Mouse (Mus musculus): ENCODE data around the gene Fam167b. TPM values are rescaled to one million over a fixed set of nuclear protein-coding genes. Genes with fewer than 3 reads are reported as not detected.

The Fam167b gene
- polyA plus RNA-seq, 1 experiment: 0.26 TPM

DNA sequence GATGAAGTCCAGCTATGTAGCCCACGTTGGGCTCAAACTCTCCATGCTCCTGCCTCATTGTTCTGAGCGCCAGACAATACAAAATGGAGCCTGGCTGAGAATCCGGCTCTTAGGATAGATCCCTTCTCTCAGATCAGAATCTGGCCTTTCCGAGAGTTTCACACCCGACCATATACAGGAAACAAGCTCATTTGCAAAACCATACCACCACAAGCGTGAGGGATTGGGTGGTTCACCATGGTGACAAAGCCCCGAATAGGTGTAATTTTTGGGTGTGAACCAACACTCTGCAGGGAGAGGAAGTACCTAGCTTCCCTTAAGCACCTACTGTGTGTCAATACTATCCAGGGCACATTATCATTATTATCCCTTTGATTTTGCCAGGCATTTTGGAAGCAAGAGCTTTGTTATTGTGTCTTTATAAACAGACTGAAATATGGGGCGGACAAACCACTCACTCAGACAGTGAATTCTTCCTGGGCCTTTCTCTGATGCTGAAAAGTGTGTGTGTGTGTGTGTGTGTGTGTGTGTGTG, 6.7 kb downstream of the Fam167b start:
- no peak for DNase-seq
- 74% methylated on average over 8 of the region's 8 CpGs for WGBS
- no peaks in the 10 kb centered on the region for H3K27me3 ChIP-seq (ENCODE audit: control insufficient read depth, insufficient read depth, low read length)
- H3K27ac ChIP-seq (ENCODE audit: insufficient read depth, low read length): no peak overlapping the region
- no peaks in the 10 kb centered on the region for H3K4me1 ChIP-seq (ENCODE audit: control insufficient read depth, insufficient read depth, low read length)
- H3K4me3 ChIP-seq (replicated peaks; ENCODE audit: insufficient read depth, low read depth, low read length): no peak overlapping the region
- no peak for TF ChIP-seq CTCF (IDR thresholded peaks at IDR 0.05; ENCODE audit: borderline replicate concordance, insufficient read depth, low read depth, low read length)
- TF ChIP-seq POLR2A (IDR thresholded peaks at IDR 0.05; ENCODE audit: borderline replicate concordance, insufficient read depth, low read length): no peak

DNA sequence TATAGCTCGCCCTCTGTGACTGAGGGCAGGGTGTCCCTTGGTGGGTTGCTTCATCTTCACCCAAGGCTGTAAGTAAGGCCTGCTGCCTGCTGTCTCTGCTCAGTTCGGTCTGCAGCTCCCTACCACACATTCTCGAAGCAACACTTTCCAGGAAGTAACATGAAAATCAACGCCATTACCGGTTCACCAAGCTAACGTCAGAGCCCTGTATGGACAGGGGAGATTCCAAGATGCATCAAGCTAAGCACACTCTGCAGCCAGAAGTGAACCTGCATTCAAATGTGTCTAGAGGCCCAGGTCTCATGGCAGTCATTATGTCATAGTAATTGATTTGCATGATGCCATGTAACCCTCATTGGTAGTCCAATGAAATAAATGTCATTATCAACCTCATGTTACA, 8.3 kb downstream of the Fam167b start:
- Histone ChIP-seq H3K27ac (ENCODE audit: insufficient read depth, low read length) (no peak overlapping the region), H3K27me3 (ENCODE audit: control insufficient read depth, insufficient read depth, low read length) (no peaks in the 10 kb centered on the region), H3K4me3 (replicated peaks; ENCODE audit: insufficient read depth, low read depth, low read length) (no peak overlapping the region), H3K4me1 (ENCODE audit: control insufficient read depth, insufficient read depth, low read length) (no peaks in the 10 kb centered on the region)
- 89% methylated on average over 6 of the region's 6 CpGs for WGBS
- TF ChIP-seq CTCF (IDR thresholded peaks at IDR 0.05; ENCODE audit: borderline replicate concordance, insufficient read depth, low read depth, low read length): no peak
- no peak for DNase-seq

DNA sequence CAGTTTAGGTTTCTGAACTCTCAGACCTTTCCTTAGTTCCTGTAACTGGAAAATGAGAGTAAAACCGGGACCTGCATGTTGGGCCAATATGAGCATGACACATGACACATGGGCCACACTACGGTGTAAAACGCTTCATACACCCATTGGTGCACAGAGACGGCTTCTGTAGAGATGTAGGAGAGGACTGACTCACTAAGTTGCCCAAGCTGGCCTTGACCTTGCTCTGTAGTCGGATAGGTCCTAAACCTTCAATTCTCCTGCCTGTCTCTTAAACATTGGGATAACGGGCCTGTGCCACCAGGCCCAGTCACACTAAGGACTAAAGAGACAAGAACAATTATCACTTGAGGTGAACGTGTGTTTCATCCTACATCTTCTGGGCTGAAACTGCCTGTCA, 10.0 kb downstream of the Fam167b start:
- TF ChIP-seq CTCF (IDR thresholded peaks at IDR 0.05; ENCODE audit: borderline replicate concordance, insufficient read depth, low read depth, low read length) (no peak), POLR2A (IDR thresholded peaks at IDR 0.05; ENCODE audit: borderline replicate concordance, insufficient read depth, low read length) (no peak)
- no peak for DNase-seq
- Histone ChIP-seq H3K4me3 (replicated peaks; ENCODE audit: insufficient read depth, low read depth, low read length) (no peak overlapping the region), H3K27me3 (ENCODE audit: control insufficient read depth, insufficient read depth, low read length) (no peaks in the 10 kb centered on the region), H3K27ac (ENCODE audit: insufficient read depth, low read length) (no peak overlapping the region), H3K4me1 (ENCODE audit: control insufficient read depth, insufficient read depth, low read length) (no peaks in the 10 kb centered on the region)
- WGBS: 91% methylated on average over 7 of the region's 7 CpGs

DNA sequence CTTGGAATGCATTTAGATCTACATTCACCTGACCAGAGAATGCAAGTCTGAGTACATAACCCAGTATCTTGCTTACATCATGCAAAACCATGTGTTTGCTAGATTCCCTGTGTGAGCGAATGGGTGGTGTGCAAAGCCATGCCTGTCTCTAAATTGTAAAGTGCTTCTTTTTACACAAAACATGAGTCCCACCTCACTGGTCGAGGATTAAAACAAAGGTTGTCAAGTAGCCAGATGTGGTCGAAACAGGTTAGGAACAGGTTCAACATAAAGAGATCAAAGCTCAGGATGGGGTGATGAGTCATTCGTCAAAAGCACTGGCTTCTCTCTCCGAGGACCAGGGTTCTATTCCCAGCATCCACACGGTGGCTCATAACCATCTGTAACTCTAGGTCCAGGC, 13.2 kb downstream of the Fam167b start:
- WGBS: 79% methylated on average over 6 of the region's 6 CpGs
- H3K27me3 ChIP-seq (ENCODE audit: control insufficient read depth, insufficient read depth, low read length): no peaks in the 10 kb centered on the region

DNA sequence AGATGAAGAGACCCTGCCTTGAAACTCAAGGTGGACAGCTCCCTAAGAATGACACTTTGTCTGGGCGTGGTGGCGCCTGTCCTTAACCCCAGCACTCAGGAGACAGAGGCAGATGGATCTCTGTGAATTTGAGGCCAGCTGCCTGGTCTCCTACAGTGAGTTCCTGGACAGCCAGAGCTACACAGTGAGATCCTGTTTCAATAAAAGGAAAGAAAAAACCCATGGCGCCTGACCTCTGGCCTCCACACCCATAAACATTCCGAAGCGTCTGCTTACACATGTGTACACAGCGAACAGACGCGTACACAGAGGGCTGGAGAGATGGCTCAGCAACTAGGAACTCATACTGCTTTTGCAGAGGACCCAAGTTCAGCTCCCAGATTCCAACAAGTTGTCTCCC, 14.6 kb downstream of the Fam167b start:
- Histone ChIP-seq H3K4me1 (ENCODE audit: control insufficient read depth, insufficient read depth, low read length) (no peaks in the 10 kb centered on the region), H3K4me3 (replicated peaks; ENCODE audit: insufficient read depth, low read depth, low read length) (no peak overlapping the region), H3K27ac (ENCODE audit: insufficient read depth, low read length) (no peak overlapping the region), H3K27me3 (ENCODE audit: control insufficient read depth, insufficient read depth, low read length) (no peaks in the 10 kb centered on the region)
- 78% methylated on average over 8 of the region's 8 CpGs for WGBS
- TF ChIP-seq POLR2A (IDR thresholded peaks at IDR 0.05; ENCODE audit: borderline replicate concordance, insufficient read depth, low read length) (no peak), CTCF (IDR thresholded peaks at IDR 0.05; ENCODE audit: borderline replicate concordance, insufficient read depth, low read depth, low read length) (no peak)
- no peak for DNase-seq

More for the DNA sequence above, 13.2 kb downstream of the Fam167b start:
- Histone ChIP-seq H3K4me3 (replicated peaks; ENCODE audit: insufficient read depth, low read depth, low read length) (no peak overlapping the region), H3K4me1 (ENCODE audit: control insufficient read depth, insufficient read depth, low read length) (no peaks in the 10 kb centered on the region), H3K27ac (ENCODE audit: insufficient read depth, low read length) (no peak overlapping the region)
- TF ChIP-seq POLR2A (IDR thresholded peaks at IDR 0.05; ENCODE audit: borderline replicate concordance, insufficient read depth, low read length): no peak
- no peak for TF ChIP-seq CTCF (IDR thresholded peaks at IDR 0.05; ENCODE audit: borderline replicate concordance, insufficient read depth, low read depth, low read length)
- no peak for DNase-seq

DNA sequence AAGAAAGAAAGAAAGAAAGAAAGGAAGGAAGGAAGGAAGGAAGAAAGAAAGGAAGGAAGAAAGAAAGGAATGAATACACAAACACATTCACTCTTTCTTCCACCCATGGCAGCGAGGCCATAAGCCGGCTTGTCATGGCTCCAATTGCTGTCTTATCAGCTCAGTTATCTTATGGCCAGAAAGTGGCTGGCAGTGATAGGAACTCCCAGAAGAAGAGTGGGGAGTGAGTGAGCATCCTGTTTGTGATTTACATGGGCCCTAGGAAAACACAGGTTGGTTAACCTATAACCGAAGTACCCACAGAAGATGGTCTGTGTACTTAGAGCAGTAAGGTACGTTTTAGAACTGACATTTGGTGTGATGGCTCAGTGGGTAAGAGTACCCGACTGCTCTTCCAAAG, 17.2 kb downstream of the Fam167b start:
- DNase-seq: no peak
- 90% methylated on average over 5 of the region's 5 CpGs for WGBS
- Histone ChIP-seq H3K4me1 (ENCODE audit: control insufficient read depth, insufficient read depth, low read length) (peaks cover 5% of the 10 kb centered on the region; the same call in 1 of the 2 replicates), H3K4me3 (replicated peaks; ENCODE audit: insufficient read depth, low read depth, low read length) (no peak overlapping the region), H3K27me3 (ENCODE audit: control insufficient read depth, insufficient read depth, low read length) (no peaks in the 10 kb centered on the region), H3K27ac (ENCODE audit: insufficient read depth, low read length) (no peak overlapping the region)
- TF ChIP-seq POLR2A (IDR thresholded peaks at IDR 0.05; ENCODE audit: borderline replicate concordance, insufficient read depth, low read length) (no peak), CTCF (IDR thresholded peaks at IDR 0.05; ENCODE audit: borderline replicate concordance, insufficient read depth, low read depth, low read length) (no peak)

DNA sequence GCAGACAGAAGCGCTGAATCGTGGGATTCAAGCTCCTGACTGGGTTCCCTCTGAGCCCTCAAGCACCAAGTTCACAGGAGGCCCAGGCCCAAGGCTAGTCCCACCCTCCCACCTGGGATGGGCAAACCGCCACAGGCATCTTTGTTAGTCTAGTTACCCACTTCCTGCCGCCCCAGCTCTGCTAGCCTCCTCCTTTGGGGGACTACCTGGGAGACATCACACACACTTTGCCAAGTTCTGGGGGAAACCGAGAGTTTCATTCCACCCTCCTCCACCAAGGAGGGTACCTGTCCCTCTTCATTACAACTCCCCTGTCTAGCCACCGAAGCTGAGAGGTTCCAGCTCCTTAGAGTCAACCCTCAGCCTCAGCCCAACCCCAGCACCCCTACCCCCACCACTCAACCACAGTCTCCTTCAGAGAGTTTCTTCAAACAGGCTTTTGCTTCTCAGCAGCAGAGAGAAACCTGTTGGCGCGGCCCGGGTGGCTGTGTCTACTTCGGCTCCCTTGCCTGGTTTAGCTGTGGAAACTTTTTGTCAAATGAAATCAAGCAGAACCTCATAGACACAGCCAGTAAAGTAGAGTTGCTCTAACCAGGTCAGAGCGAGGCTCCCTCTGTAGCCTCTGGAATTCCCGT, 19.9 kb downstream of the Fam167b start:
- Histone ChIP-seq H3K4me3 (replicated peaks; ENCODE audit: insufficient read depth, low read depth, low read length) (no peak overlapping the region), H3K4me1 (ENCODE audit: control insufficient read depth, insufficient read depth, low read length) (peaks cover 11% of the 10 kb centered on the region; the same call in 1 of the 2 replicates), H3K27ac (ENCODE audit: insufficient read depth, low read length) (no peak overlapping the region), H3K27me3 (ENCODE audit: control insufficient read depth, insufficient read depth, low read length) (no peaks in the 10 kb centered on the region)
- TF ChIP-seq CTCF (IDR thresholded peaks at IDR 0.05; ENCODE audit: borderline replicate concordance, insufficient read depth, low read depth, low read length) (no peak), POLR2A (IDR thresholded peaks at IDR 0.05; ENCODE audit: borderline replicate concordance, insufficient read depth, low read length) (no peak)
- 89% methylated on average over 12 of the region's 12 CpGs for WGBS
- no peak for DNase-seq

DNA sequence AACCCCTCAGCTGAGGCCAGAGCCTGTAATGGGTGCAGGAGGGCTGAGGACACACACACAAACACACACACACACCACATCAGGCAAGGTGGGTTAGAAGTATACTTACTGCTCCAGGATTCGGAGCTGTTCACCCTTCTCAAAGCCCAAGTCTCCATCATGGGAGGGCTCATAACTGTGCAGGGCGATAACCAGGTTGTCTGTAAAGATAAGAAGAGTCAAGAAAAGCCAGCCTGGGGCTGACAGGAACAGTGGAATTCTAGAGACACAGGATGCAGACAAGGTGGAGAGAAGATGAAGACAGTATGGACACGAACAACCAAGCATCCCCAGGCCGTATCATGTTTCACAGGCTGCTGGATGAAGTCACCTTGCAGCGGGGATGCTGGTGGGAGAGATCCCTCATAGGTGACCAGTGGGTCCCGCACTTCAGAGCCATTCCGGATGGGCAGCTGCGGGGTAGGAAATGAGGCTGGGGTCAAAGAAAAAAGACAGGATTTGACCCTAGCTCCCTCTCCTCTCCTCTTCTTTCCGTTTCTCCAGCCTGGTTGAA, 21.0 kb downstream of the Fam167b start:
- 94% methylated on average over 9 of the region's 9 CpGs for WGBS
- H3K4me1 ChIP-seq (ENCODE audit: control insufficient read depth, insufficient read depth, low read length): peaks cover 11% of the 10 kb centered on the region; the same call in 1 of the 2 replicates
- TF ChIP-seq POLR2A (IDR thresholded peaks at IDR 0.05; ENCODE audit: borderline replicate concordance, insufficient read depth, low read length) (no peak), CTCF (IDR thresholded peaks at IDR 0.05; ENCODE audit: borderline replicate concordance, insufficient read depth, low read depth, low read length) (no peak)
- DNase-seq: no peak
- no peak overlapping the region for H3K27ac ChIP-seq (ENCODE audit: insufficient read depth, low read length)
- no peaks in the 10 kb centered on the region for H3K27me3 ChIP-seq (ENCODE audit: control insufficient read depth, insufficient read depth, low read length)
- no peak overlapping the region for H3K4me3 ChIP-seq (replicated peaks; ENCODE audit: insufficient read depth, low read depth, low read length)

Data from cerebellum, adult 2 months (tissue).